Mouse (Mus musculus) MEL (cell line): Measurements from ENCODE around the gene Ano8.

ENCODE experiments used
- CTCF ChIP-seq, 3 experiments: IDR thresholded peaks in 2 of 3; conservative IDR thresholded peaks in 1 of 3; 2 replicates each; pipeline ENCODE4 v1.5.1; 2011 to 2012; ENCODE audit warnings: low read length in 3 of 3, low read depth in 2 of 3, mild to moderate bottlenecking in 2 of 3, improper control_type of control experiment in 1 of 3, inconsistent platforms in 1 of 3, mixed read lengths in 1 of 3, moderate library complexity in 1 of 3; ENCODE audit not compliant: control insufficient read depth in 1 of 3, insufficient read depth in 1 of 3, poor library complexity in 1 of 3, severe bottlenecking in 1 of 3
- EP300 ChIP-seq, 2 experiments: IDR thresholded peaks; 2 replicates each; pipeline ENCODE4 v1.6.1; 2011; ENCODE audit warnings: improper control_type of control experiment in 2 of 2, low read length in 2 of 2, low read depth in 1 of 2, mild to moderate bottlenecking in 1 of 2
- GABPA ChIP-seq: IDR thresholded peaks from 2 replicates; pipeline ENCODE4 v1.6.1; 2012; ENCODE audit warnings: low read depth, mild to moderate bottlenecking, inconsistent platforms, low read length, improper control_type of control experiment, moderate library complexity
- JUND ChIP-seq: IDR thresholded peaks from 2 replicates; pipeline ENCODE4 v1.6.1; 2011; ENCODE audit warnings: low read depth, mild to moderate bottlenecking, improper control_type of control experiment, low read length
- KAT2A ChIP-seq: conservative IDR thresholded peaks from 2 replicates; pipeline ENCODE4 v1.6.1; 2012; ENCODE audit warnings: low read depth, low read length, improper control_type of control experiment, inconsistent platforms
- NELFE ChIP-seq: IDR thresholded peaks from 2 replicates; pipeline ENCODE4 v1.6.1; 2011; ENCODE audit warnings: low read depth, low read length, improper control_type of control experiment
- RCOR1 ChIP-seq: IDR thresholded peaks from 2 replicates; pipeline ENCODE4 v1.6.1; 2012; ENCODE audit warnings: low read depth, mild to moderate bottlenecking, inconsistent platforms, low read length, improper control_type of control experiment
- TAL1 ChIP-seq: IDR thresholded peaks from 2 replicates; pipeline ENCODE4 v1.6.1; 2012; ENCODE audit warnings: mild to moderate bottlenecking, inconsistent platforms, low read length, moderate library complexity, mixed read lengths
- USF1 ChIP-seq: IDR thresholded peaks from 2 replicates; pipeline ENCODE4 v1.6.1; 2014; ENCODE audit warnings: low read depth, mild to moderate bottlenecking, inconsistent platforms, low read length, improper control_type of control experiment, moderate library complexity
- ZC3H11A ChIP-seq: IDR thresholded peaks from 2 replicates; pipeline ENCODE4 v1.6.1; 2012; ENCODE audit warnings: low read depth, mild to moderate bottlenecking, inconsistent platforms, low read length, improper control_type of control experiment
- ZKSCAN1 ChIP-seq: IDR thresholded peaks from 2 replicates; pipeline ENCODE4 v1.6.1; 2012; ENCODE audit warnings: low read depth, mild to moderate bottlenecking, inconsistent platforms, low read length, improper control_type of control experiment, moderate library complexity
- ZNF384 ChIP-seq: IDR thresholded peaks from 2 replicates; pipeline ENCODE4 v1.6.1; 2012; ENCODE audit warnings: low read depth, mild to moderate bottlenecking, inconsistent platforms, low read length, improper control_type of control experiment

GRCm38 (mm10) chr8:71505326-71505725 lies 19.6 kb upstream of the Ano8 start:
- TF ChIP-seq EP300 (IDR thresholded peaks at IDR 0.05; ENCODE audit: low read depth in 1 of 2, low read length in 2 of 2) (no peak), CTCF (IDR thresholded peaks at IDR 0.05 in 2 of 3, conservative IDR thresholded peaks at IDR 0.05 in 1 of 3; ENCODE audit: control insufficient read depth in 1 of 3, insufficient read depth in 1 of 3, low read depth in 2 of 3, low read length in 3 of 3, poor library complexity in 1 of 3, severe bottlenecking in 1 of 3) (no peak), NELFE (no peak), RCOR1 (no peak), ZKSCAN1 (no peak), ZNF384 (no peak), USF1 (no peak), TAL1 (no peak), GABPA (no peak), ZC3H11A (no peak), JUND (no peak), KAT2A (no peak)
